24 mouse cellular contexts compared by ENCODE assay signal in the genomic region with DNA sequence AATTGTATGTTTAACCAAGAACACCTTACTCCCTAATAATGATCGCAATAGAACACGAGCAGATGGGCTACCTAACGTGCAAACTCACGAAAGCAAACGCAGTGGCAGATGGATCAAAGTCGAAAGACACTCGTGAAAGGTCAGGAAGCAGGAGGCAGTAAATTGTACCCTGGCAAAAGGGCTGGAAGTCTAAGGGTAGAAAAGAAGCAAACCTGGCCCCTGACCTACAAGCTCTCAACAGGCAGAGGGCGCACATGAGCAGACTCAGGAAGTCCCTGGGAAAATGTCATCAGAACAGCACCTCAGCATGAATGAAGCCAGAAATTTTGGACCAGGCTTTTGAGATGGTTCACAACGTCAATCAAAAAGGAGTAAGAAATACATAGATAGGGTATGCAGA. TPM values are rescaled to one million over a fixed set of nuclear protein-coding genes. Genes with fewer than 3 reads are reported as not detected.
DNase-seq lines count a peak whose midpoint lies in the region; ATAC-seq and TF ChIP-seq lines count a peak whose summit lies in the region.
"Not testable (repeated sequence)": the region's sequence is repeated elsewhere in the genome, so short reads cannot be mapped to it uniquely, and the experiment has no call there.
"Had no signal": no experiment of that assay in that cellular context is flagged by ENCODE, and none has a peak within 500 bp of the region (broad histone marks: within the 10 kb centered on the region; RNA-seq: fewer than 3 reads in every experiment).

No protein-coding gene starts in this region.

- H3K9ac ChIP-seq in liver, postnatal 0 days (replicated peaks): not testable (repeated sequence)

- not testable (repeated sequence) for TF ChIP-seq EP300 in liver, postnatal 0 days (IDR thresholded peaks at IDR 0.05; ENCODE audit: low read depth)

- H3K27me3 ChIP-seq in liver, postnatal 0 days (ENCODE audit: insufficient read depth, low read length): not testable (repeated sequence)

- TF ChIP-seq CTCF in layer of hippocampus, adult 2 months (conservative IDR thresholded peaks at IDR 0.05): peak; percentile 54
- TF ChIP-seq CTCF in liver, postnatal 0 days (IDR thresholded peaks at IDR 0.05; ENCODE audit: low read depth): 0 out of 2 replicates have a peak, but pooled peaks have one; percentile 1

- not testable (repeated sequence) for H3K9me3 ChIP-seq in liver, postnatal 0 days (ENCODE audit: low read length)

- peak; percentile 2 to 9 for DNase-seq in adrenal gland, postnatal 36 days
- DNase-seq in cerebellum, postnatal 10 days: peak; percentile 34 to 42
- peak; percentile 1 to 11 for DNase-seq in heart, adult 18-20 months
- peak; percentile 12 for DNase-seq in kidney, adult 18-20 months
- DNase-seq in layer of hippocampus, adult 2 months (ENCODE audit: low spot score in 2 of 2): peak in 1 of 2 experiments; percentile 12
- not testable (repeated sequence) for DNase-seq in liver, postnatal 0 days
- DNase-seq in right cerebral cortex, postnatal 10 days (ENCODE audit: low spot score in 2 of 2): peak; percentile 26 to 30

- ATAC-seq in liver, postnatal 0 days: not testable (repeated sequence)

- not testable (repeated sequence) for H3K36me3 ChIP-seq in liver, postnatal 0 days (replicated peaks; ENCODE audit: insufficient read depth, low read length)

- H3K4me3 ChIP-seq in layer of hippocampus, adult 2 months; liver, postnatal 0 days (ENCODE audit: low read depth, low read length): not testable (repeated sequence)

- not testable (repeated sequence) for H3K4me2 ChIP-seq in liver, postnatal 0 days (ENCODE audit: low read depth, low read length)

- H3K27ac ChIP-seq in layer of hippocampus, adult 2 months; liver, postnatal 0 days (ENCODE audit: low read depth): not testable (repeated sequence)

- WGBS in liver, postnatal 0 days (ENCODE audit: insufficient replicate concordance): 5% methylated on average over 5 of the region's 9 CpGs

- H3K4me1 ChIP-seq in liver, postnatal 0 days (ENCODE audit: insufficient read depth): not testable (repeated sequence)

RNA-seq across cellular contexts. Expression of gene Gm3558, which starts 1.1 kb away (rescaled TPM):
- total RNA-seq in adrenal gland, postnatal 36 days (2021): under 1 TPM; 0.20 to 0.72 TPM
- under 1 TPM; 0.79 to 0.80 TPM for total RNA-seq in heart, adult 18-20 months (2021)
- total RNA-seq in layer of hippocampus, adult 2 months (2021): 10 to 100 TPM in 1 of 2 experiments, 1 to 10 TPM in 1; 9.7 to 10.3 TPM
- not detected in 2 replicates for polyA plus RNA-seq in liver, postnatal 0 days (2015; fragmentation: Nextera tagmentation; extraction: Ambion mirVana)
- total RNA-seq: hematopoietic stem cell, adult 5-6 weeks; megakaryocyte progenitor cell, adult 5-6 weeks had no signal
- polyA plus RNA-seq: C2C12; liver, adult 2 months; myocyte had no signal

RNA-seq across cellular contexts. Expression of gene Gm10338, which starts 28.1 kb away (rescaled TPM):
- not detected for total RNA-seq in adrenal gland, postnatal 36 days (2021)
- total RNA-seq in heart, adult 18-20 months (2021): not detected
- total RNA-seq in layer of hippocampus, adult 2 months (2021): not detected
- not detected in 2 replicates for polyA plus RNA-seq in liver, postnatal 0 days (2015; fragmentation: Nextera tagmentation; extraction: Ambion mirVana)
- total RNA-seq: gastrocnemius, postnatal 25 days; hematopoietic stem cell, adult 5-6 weeks; layer of hippocampus, postnatal 14 days; left cerebral cortex, postnatal 36 days; liver, adult 2 months; megakaryocyte progenitor cell, adult 5-6 weeks had no signal
- polyA plus RNA-seq: activated CD4-positive, CD25-positive, alpha-beta regulatory T cell, adult 4 months; C2C12; forebrain, embryonic 11.5 days; frontal cortex, adult 2 months; heart, embryonic 12.5 days; kidney, embryonic 14.5 days; liver, adult 2 months; lung, adult 2 months; midbrain, embryonic 13.5 days; myocyte; neural tube, embryonic 15.5 days; thymus, adult 2 months had no signal

Comparison
In these comparisons a context has a peak if more than half of its experiments do, and no peak if none do; other contexts are left out.
1. RNA of gene Gm3558, which starts 1.1 kb away (total RNA-seq): 9.7 to 10.3 TPM in layer of hippocampus, adult 2 months; 0.79 to 0.80 TPM in heart, adult 18-20 months and 0.20 to 0.72 TPM in adrenal gland, postnatal 36 days; every median in the first group is over 4 times any median in the second.